Mouse (Mus musculus): ENCODE results near the gene Gp1bb.

DNA sequence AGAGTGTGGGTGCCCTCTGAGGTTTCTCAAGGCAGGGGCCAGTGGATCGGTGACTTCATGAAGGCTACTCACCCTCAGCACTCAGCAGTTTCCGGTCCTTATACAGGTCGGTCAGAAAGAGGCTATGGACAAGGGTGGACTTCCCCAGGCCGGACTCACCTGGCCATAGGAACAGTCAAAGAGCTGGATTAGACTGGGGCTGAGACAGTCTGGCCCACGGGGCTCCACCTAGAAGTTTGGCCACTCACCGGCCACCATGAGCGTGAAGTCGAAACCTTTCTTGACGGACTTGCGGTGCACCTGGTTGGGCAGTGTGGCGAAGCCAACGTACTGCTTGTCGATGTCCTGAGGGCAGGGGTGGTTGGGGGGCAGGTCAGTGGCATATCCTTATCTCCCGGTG lies 2.9 kb upstream of the Gp1bb start:
- TF ChIP-seq EP300 (IDR thresholded peaks at IDR 0.05; ENCODE audit: low read length) (no peak), PAX5 (IDR thresholded peaks at IDR 0.05; ENCODE audit: low read length) (no peak), MAX (IDR thresholded peaks at IDR 0.05; ENCODE audit: low read length) (no peak), RCOR1 (conservative IDR thresholded peaks at IDR 0.05; ENCODE audit: low read depth, low read length) (no peak), CTCF (conservative IDR thresholded peaks at IDR 0.05 in 1 of 2, IDR thresholded peaks at IDR 0.05 in 1 of 2; ENCODE audit: low read depth in 2 of 2, low read length in 2 of 2) (no peak), USF2 (conservative IDR thresholded peaks at IDR 0.05; ENCODE audit: low read depth, low read length) (no peak), RAD21 (IDR thresholded peaks at IDR 0.05; ENCODE audit: low read depth, low read length) (no peak), POLR2A (IDR thresholded peaks at IDR 0.05; ENCODE audit: low read depth, low read length) (no peak), MXI1 (IDR thresholded peaks at IDR 0.05; ENCODE audit: low read depth, low read length) (no peak)

Data from CH12.LX (cell line).